Mouse (Mus musculus): ENCODE results near the gene Pip5k1b.

DNA sequence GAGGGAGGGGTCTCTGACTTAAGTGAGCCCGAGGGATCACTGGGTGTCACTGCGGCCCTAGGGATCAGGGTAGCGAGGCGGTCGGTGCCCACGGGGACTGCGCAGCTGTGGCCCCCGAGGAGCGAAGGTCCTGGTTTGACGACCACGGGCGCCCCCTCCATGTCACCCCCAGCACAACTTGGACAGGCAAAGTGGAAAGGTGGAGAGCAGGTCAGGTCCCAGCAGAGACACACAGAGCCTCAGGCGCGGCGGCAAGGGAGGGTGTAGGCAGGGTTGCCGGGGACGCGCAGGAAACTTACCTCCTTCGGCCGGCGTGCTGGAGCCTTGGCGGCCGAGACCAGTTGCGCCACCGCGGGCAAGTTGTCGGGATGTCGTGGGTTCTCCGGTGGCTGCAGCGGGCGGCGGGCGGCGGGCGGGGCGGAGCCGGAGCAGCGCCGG is at the start of gene Pip5k1b:
- TF ChIP-seq CTCF (IDR thresholded peaks at IDR 0.05; ENCODE audit: low read depth) (peak; percentile 49), EP300 (IDR thresholded peaks at IDR 0.05; ENCODE audit: low read depth) (no peak)
